Mouse (Mus musculus): ENCODE results near the gene Vrk1.

DNA sequence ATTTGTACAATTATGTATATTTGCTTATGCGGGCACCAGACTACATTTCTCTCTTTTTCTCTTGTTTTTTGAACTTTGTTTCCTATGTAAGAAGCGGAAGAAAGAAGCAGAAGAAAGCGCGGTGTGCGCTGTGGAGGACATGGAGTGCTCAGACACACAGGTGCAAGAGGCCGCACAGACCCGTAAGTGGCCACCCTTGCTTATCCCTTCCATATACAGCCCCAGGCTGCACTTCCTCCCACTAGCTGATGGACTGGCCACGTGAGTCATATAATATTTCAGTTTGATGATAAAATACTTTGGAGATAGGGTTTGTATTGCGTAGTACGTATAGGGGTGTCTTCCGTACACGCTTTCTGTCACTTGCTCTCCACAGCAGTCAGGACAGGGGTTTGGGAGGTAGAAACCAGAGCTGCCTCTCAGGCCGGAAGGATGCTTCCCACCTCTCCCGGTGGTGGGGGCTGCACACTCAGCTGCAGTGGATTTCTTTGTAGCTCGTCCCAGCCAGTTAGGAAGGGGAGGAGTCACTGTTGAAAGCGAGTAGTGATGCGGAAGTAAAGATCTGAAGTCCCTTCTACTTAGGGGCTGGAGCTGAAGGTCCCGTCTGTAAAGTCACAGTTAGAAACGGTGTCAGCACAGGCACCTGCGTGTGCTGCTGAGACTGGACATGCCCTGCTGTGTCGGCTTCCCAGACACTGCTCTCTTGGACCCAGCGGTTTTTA is 60.6 kb downstream of the Vrk1 start:
- no peak for TF ChIP-seq POLR2A (IDR thresholded peaks at IDR 0.05; ENCODE audit: insufficient read length, low read depth)
- no peak for TF ChIP-seq MAX (IDR thresholded peaks at IDR 0.05; ENCODE audit: low read depth)
- TF ChIP-seq E2F4 (IDR thresholded peaks at IDR 0.05; ENCODE audit: insufficient read depth), result no peak
- no peak for TF ChIP-seq CEBPB (IDR thresholded peaks at IDR 0.05; ENCODE audit: insufficient read depth, poor library complexity, severe bottlenecking)
- TF ChIP-seq USF1 (IDR thresholded peaks at IDR 0.05; ENCODE audit: low read depth), result no peak
- no peak for TF ChIP-seq SRF (IDR thresholded peaks at IDR 0.05; ENCODE audit: control insufficient read depth, insufficient read length, low read depth)
